Mouse (Mus musculus): ENCODE data around the gene Iqcf3. TPM values are rescaled to one million over a fixed set of nuclear protein-coding genes. Genes with fewer than 3 reads are reported as not detected.
A peak's percentile ranks its signal among the peaks of the same experiment; 100 is the strongest.
"Not testable (repeated sequence)": the region's sequence is repeated elsewhere in the genome, so short reads cannot be mapped to it uniquely, and the experiment has no call there.

Gene Iqcf3
- not detected for polyA plus RNA-seq (2021)

- ATAC-seq (no peak), DNase-seq (ENCODE audit: low read depth, low spot score) (no peak)
- TF ChIP-seq CTCF (IDR thresholded peaks at IDR 0.05), result no peak
- in situ Hi-C loops (cut with MboI; ENCODE audit: low pct_unique_long_range_greater_than_20kb), result no loop called here
- no peaks in the 10 kb centered on the region for H3K27me3 ChIP-seq
- POLR2A ChIA-PET, result no interaction called here
- CTCF ChIA-PET, result no interaction called here
Measured at GRCm38 (mm10) chr9:106561531-106561930, at the start of gene Iqcf3. Gene Iqcf3, minus strand, starts transcription at chr9:106561631.

GRCm38 (mm10) chr9:106610727-106611126, 49.3 kb upstream of the Iqcf3 start:
- no peak for TF ChIP-seq CTCF (IDR thresholded peaks at IDR 0.05)
- peaks cover 10% of the 10 kb centered on the region for H3K27me3 ChIP-seq
- no peak for DNase-seq (ENCODE audit: low read depth, low spot score)
- ChIA-PET CTCF (no interaction called here), POLR2A (no interaction called here)
- in situ Hi-C loops (cut with MboI; ENCODE audit: low pct_unique_long_range_greater_than_20kb), result no loop called here
- no peak for ATAC-seq

- POLR2A ChIA-PET, result no interaction called here
- ATAC-seq (no peak), DNase-seq (ENCODE audit: low read depth, low spot score) (no peak)
- TF ChIP-seq CTCF (IDR thresholded peaks at IDR 0.05), result peak; percentile 80
- in situ Hi-C loops (cut with MboI; ENCODE audit: low pct_unique_long_range_greater_than_20kb), result loop anchor here (10.0 kb wide), 1 partner anchor 54 kb away; the partner anchor contains the start of gene Grm2
- CTCF ChIA-PET, result interaction anchor here (1.1 to 2.7 kb wide), 3 partner anchors 10 to 43 kb away, joined by 3 to 10 read pairs (median 4); no protein-coding TSS in a partner anchor
- H3K27me3 ChIP-seq, result peaks cover 9% of the 10 kb centered on the region
Measured at GRCm38 (mm10) chr9:106600546-106600945, 39.1 kb upstream of the Iqcf3 start.

- no peak for ATAC-seq
- CTCF ChIA-PET, result interaction anchor here (1.3 to 2.7 kb wide), 2 partner anchors 45 to 66 kb away, joined by 3 to 10 read pairs; no protein-coding TSS in a partner anchor
- peak; percentile 39 for TF ChIP-seq CTCF (IDR thresholded peaks at IDR 0.05)
- peaks cover 5% of the 10 kb centered on the region for H3K27me3 ChIP-seq
- POLR2A ChIA-PET, result no interaction called here
- in situ Hi-C loops (cut with MboI; ENCODE audit: low pct_unique_long_range_greater_than_20kb), result no loop called here
- DNase-seq (ENCODE audit: low read depth, low spot score), result no peak
Measured at GRCm38 (mm10) chr9:106598466-106598865, 37.0 kb upstream of the Iqcf3 start.

- ChIA-PET POLR2A (no interaction called here), CTCF (no interaction called here)
- H3K27me3 ChIP-seq, result peaks cover 5% of the 10 kb centered on the region
- TF ChIP-seq CTCF (IDR thresholded peaks at IDR 0.05), result no peak
- DNase-seq (ENCODE audit: low read depth, low spot score) (no peak), ATAC-seq (no peak)
- in situ Hi-C loops (cut with MboI; ENCODE audit: low pct_unique_long_range_greater_than_20kb), result no loop called here
Measured at GRCm38 (mm10) chr9:106595836-106596235, 34.4 kb upstream of the Iqcf3 start.

GRCm38 (mm10) chr9:106595402-106595801, 34.0 kb upstream of the Iqcf3 start:
- POLR2A ChIA-PET; DNase-seq (ENCODE audit: low read depth, low spot score); CTCF ChIA-PET; in situ Hi-C loops (cut with MboI; ENCODE audit: low pct_unique_long_range_greater_than_20kb); H3K27me3 ChIP-seq: not testable (repeated sequence)
- ATAC-seq, result peak; percentile 54

- in situ Hi-C loops (cut with MboI; ENCODE audit: low pct_unique_long_range_greater_than_20kb), result no loop called here
- DNase-seq (ENCODE audit: low read depth, low spot score) (no peak), ATAC-seq (no peak)
- no peak for TF ChIP-seq CTCF (IDR thresholded peaks at IDR 0.05)
- POLR2A ChIA-PET, result interaction anchor here (0.7 kb wide), 1 partner anchor 21 kb away, joined by 3 read pairs; no protein-coding TSS in a partner anchor
- H3K27me3 ChIP-seq, result peaks cover 5% of the 10 kb centered on the region
- CTCF ChIA-PET, result no interaction called here
Measured at GRCm38 (mm10) chr9:106592158-106592557, 30.7 kb upstream of the Iqcf3 start.

GRCm38 (mm10) chr9:106582552-106582951, 21.1 kb upstream of the Iqcf3 start:
- in situ Hi-C loops (cut with MboI; ENCODE audit: low pct_unique_long_range_greater_than_20kb), result no loop called here
- ChIA-PET CTCF (no interaction called here), POLR2A (no interaction called here)
- DNase-seq (ENCODE audit: low read depth, low spot score) (no peak), ATAC-seq (no peak)
- H3K27me3 ChIP-seq, result no peaks in the 10 kb centered on the region
- no peak for TF ChIP-seq CTCF (IDR thresholded peaks at IDR 0.05)

GRCm38 (mm10) chr9:106580016-106580415, 18.6 kb upstream of the Iqcf3 start:
- TF ChIP-seq CTCF (IDR thresholded peaks at IDR 0.05), result no peak
- no peaks in the 10 kb centered on the region for H3K27me3 ChIP-seq

GRCm38 (mm10) chr9:106576112-106576511, 14.7 kb upstream of the Iqcf3 start:
- DNase-seq (ENCODE audit: low read depth, low spot score) (no peak), ATAC-seq (no peak)
- TF ChIP-seq CTCF (IDR thresholded peaks at IDR 0.05), result no peak
- in situ Hi-C loops (cut with MboI; ENCODE audit: low pct_unique_long_range_greater_than_20kb), result no loop called here
- ChIA-PET POLR2A (interaction anchor here (0.6 kb wide), 1 partner anchor 45 kb away, joined by 4 read pairs; no protein-coding TSS in a partner anchor), CTCF (no interaction called here)
- H3K27me3 ChIP-seq, result peaks cover 8% of the 10 kb centered on the region

More at GRCm38 (mm10) chr9:106580016-106580415, 18.6 kb upstream of the Iqcf3 start:
- DNase-seq (ENCODE audit: low read depth, low spot score) (no peak), ATAC-seq (no peak)
- in situ Hi-C loops (cut with MboI; ENCODE audit: low pct_unique_long_range_greater_than_20kb), result no loop called here
- ChIA-PET POLR2A (no interaction called here), CTCF (interaction anchor here (1.1 kb wide), 1 partner anchor 20 kb away, joined by 4 read pairs; no protein-coding TSS in a partner anchor)

- no peak for DNase-seq (ENCODE audit: low read depth, low spot score)
- H3K27me3 ChIP-seq, result peaks cover 10% of the 10 kb centered on the region
- in situ Hi-C loops (cut with MboI; ENCODE audit: low pct_unique_long_range_greater_than_20kb), result no loop called here
- ChIA-PET POLR2A (no interaction called here), CTCF (no interaction called here)
- no peak for TF ChIP-seq CTCF (IDR thresholded peaks at IDR 0.05)
- no peak for ATAC-seq
Measured at GRCm38 (mm10) chr9:106573366-106573765, 11.9 kb upstream of the Iqcf3 start.

- H3K27me3 ChIP-seq, result peaks cover 13% of the 10 kb centered on the region
- POLR2A ChIA-PET, result no interaction called here
- ATAC-seq, result no peak
- CTCF ChIA-PET, result no interaction called here
- DNase-seq (ENCODE audit: low read depth, low spot score), result no peak
- in situ Hi-C loops (cut with MboI; ENCODE audit: low pct_unique_long_range_greater_than_20kb), result no loop called here
- TF ChIP-seq CTCF (IDR thresholded peaks at IDR 0.05), result no peak
Measured at GRCm38 (mm10) chr9:106572186-106572585, 10.8 kb upstream of the Iqcf3 start.
